Mouse (Mus musculus) activated CD4-positive, CD25-positive, alpha-beta regulatory T cell, adult 9 weeks (primary cell): ENCODE data around the gene Olfr1338. TPM values are rescaled to one million over a fixed set of nuclear protein-coding genes. Genes with fewer than 3 reads are reported as not detected.

ENCODE experiments used
- polyA plus RNA-seq: library from polyadenylated mRNA; unstranded; fragments of 100-300 nt; shearing (Covaris generic); gene quantifications from one replicate; pipeline ENCODE4 v1.2.1, GENCODE M21; 2017

The Olfr1338 gene
- not detected for polyA plus RNA-seq

DNA sequence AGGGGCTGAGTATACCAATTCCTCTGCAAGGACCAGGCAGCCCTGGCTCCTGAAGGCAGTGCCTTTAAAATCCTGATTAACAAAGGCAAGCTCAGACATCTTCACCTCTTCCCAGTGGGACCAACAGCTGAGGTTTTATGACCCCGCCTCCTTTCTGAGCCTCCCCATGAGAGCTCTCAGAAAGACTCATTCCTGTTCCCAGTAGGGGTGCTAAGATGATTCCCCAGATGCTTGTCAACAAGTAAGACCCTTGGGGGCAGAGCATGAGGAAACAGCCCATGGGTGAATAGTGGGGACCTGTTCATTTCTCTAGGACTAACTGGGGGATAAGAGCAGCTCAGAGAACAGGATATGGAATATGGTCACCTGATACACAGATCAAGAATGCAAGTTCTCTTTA lies at the start of gene Olfr1338:
Gene Olfr1338, minus strand, starts transcription at position 101 of the 400 bp plus-strand sequence.

DNA sequence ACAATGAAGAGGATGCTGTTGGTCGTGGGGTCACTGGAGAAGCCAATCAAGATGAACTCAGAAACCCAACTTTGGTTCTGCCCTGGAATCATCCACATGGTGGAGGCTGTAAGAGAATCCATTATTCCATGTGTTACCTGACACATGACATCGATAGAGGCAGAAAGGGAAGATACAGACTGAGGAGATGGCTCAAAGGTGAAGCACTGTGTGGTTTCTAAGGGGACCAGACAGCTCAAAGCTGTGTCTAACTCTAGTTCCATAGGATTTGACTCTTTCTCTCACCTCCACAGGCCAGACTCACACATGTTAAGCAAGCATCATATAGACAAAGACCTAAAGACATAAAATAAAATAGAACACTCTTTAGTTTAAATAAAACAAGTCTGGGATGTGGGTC lies 23.9 kb upstream of the Olfr1338 start, which contains the start of gene Olfr1337:
Gene Olfr1337, minus strand, starts transcription at position 101 of the 400 bp plus-strand sequence.

DNA sequence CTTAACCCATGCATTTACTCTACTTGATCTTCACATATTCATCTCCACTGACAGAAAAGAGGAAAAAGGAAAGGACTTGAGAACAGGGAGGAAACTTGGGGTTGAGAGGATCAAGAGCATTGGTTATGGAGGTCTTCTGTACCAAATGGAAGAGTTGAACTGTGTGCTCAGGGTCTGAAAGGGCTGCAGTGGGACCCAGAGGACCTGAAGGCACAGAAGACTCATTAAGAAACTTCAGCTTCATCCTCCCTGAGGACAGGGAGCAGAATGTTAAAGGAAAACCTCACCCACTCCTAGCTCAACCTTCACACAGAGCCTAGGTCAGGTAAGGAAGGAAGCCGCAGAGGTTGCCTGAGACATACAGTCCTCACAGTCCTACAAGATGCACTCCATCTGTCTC lies 26.7 kb downstream of the Olfr1338 start, which contains the start of gene Olfr1339:
Gene Olfr1339, plus strand, starts transcription at position 301 of the 400 bp plus-strand sequence.

DNA sequence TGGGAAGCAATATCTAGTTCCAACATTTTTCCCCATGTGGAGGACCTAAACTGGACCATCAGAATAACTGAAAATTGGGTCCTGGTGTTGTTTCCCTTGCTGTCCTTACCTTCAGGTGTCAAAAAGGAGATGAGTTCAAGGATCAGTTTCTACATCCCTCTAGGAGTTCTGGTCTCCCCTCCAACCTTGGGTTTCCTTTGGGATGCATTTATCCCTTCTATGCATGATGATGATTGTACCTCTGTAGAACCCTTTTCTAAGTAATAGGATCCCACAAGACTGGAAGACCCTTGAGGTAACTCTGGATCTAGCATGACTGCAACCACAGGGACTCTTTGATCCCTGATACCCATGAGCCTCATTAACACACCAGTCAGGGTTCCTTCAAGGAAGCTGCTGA lies 38.7 kb downstream of the Olfr1338 start, which contains the start of gene Olfr1340:
Gene Olfr1340, plus strand, starts transcription at position 301 of the 400 bp plus-strand sequence.

DNA sequence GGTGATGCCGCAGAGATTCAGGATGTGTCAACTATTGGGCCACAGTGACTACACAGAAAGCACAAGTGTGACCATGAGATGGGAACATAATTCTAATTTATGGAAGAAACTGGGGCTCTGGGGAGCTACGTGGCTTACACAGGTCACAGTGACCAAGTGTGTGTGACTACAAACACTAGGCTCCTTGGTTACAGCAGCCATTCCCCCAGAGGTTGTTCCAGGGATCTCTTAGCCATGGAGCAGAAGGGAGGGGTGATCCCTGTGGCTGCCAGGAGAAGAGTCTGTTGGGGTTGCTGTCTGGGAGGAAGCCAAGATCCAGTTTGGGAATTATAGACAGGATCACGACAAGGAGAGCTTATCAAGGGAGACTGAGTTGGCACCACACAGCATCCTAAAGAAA lies 55.3 kb downstream of the Olfr1338 start, which contains the start of gene Olfr1341:
Gene Olfr1341, plus strand, starts transcription at position 301 of the 400 bp plus-strand sequence.

Other genes with a start within 250 kb of the Olfr1338 start
- gene 2610528J11Rik, start 231.7 kb downstream of the Olfr1338 start, polyA plus RNA-seq: not detected
- not detected for gene Tmem125, start 214.7 kb downstream of the Olfr1338 start, polyA plus RNA-seq
- not detected for gene Cfap57, start 138.0 kb downstream of the Olfr1338 start, polyA plus RNA-seq
- 172 TPM for gene Ebna1bp2, start 137.9 kb downstream of the Olfr1338 start, polyA plus RNA-seq
- not detected for gene Olfr62, start 99.8 kb downstream of the Olfr1338 start, polyA plus RNA-seq
- not detected for gene Olfr1342, start 66.0 kb downstream of the Olfr1338 start, polyA plus RNA-seq
- gene Olfr1341, start 55.2 kb downstream of the Olfr1338 start, polyA plus RNA-seq: not detected
- gene Olfr1340, start 38.6 kb downstream of the Olfr1338 start, polyA plus RNA-seq: not detected
- not detected for gene Olfr1339, start 26.6 kb downstream of the Olfr1338 start, polyA plus RNA-seq
- gene Olfr1337, start 23.8 kb upstream of the Olfr1338 start, polyA plus RNA-seq: not detected
- not detected for gene Olfr1335, start 51.2 kb upstream of the Olfr1338 start, polyA plus RNA-seq
- gene Olfr1333, start 77.5 kb upstream of the Olfr1338 start, polyA plus RNA-seq: not detected
- 0.09 TPM for gene Olfr1331, start 105.9 kb upstream of the Olfr1338 start, polyA plus RNA-seq
- gene Olfr1330, start 129.9 kb upstream of the Olfr1338 start, polyA plus RNA-seq: not detected
- gene Olfr1329, start 158.7 kb upstream of the Olfr1338 start, polyA plus RNA-seq: not detected
- gene Olfr1328, start 179.9 kb upstream of the Olfr1338 start, polyA plus RNA-seq: not detected
- gene Lao1, start 202.8 kb upstream of the Olfr1338 start, polyA plus RNA-seq: not detected